Mouse (Mus musculus) heart, adult 11 months (tissue): ENCODE results near the gene Xcl1.

Experiments
- DNase-seq: peaks from one replicate; pipeline ENCODE4 v3.0.0; 2022

Xcl1 gene

DNA sequence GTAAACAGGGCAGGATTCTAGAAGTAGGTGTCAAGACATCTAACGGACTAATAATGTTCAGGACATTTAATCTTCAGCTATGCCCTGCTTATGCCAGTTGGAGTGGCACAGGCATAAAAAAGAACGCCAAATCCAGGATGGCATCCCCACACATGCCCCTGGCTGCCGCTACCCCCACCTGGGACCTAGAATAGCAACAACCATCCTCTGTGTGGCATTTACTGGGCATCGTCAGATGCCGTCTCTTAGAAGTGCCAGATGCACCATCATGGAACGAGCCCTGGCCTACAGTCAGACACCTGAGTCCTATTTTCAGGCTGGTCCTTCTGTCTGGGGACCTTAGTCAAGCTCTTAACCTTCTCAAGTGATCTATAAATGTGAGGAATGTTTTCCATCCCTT, 34.6 kb downstream of the Xcl1 start:
- peak; percentile 90 for DNase-seq

DNA sequence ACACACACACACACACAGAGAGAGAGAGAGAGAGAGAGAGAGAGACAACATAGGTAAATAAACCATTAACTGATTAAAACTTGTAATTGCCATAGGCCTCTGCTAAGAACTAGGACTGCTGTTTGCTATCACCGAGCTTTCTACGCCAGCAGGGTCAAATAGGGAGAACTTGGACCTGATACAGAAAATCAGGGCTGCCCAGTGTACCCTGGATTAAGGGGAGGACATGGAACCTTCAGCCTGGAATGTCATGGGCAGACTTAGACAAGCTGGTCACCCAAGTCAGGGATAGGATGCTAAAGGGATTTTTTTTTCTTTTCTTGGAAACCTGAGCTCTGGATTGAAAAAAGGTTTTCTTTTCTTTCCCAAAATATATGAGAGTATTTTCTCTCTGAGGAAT, 35.1 kb downstream of the Xcl1 start:
- DNase-seq: peak; percentile 96

DNA sequence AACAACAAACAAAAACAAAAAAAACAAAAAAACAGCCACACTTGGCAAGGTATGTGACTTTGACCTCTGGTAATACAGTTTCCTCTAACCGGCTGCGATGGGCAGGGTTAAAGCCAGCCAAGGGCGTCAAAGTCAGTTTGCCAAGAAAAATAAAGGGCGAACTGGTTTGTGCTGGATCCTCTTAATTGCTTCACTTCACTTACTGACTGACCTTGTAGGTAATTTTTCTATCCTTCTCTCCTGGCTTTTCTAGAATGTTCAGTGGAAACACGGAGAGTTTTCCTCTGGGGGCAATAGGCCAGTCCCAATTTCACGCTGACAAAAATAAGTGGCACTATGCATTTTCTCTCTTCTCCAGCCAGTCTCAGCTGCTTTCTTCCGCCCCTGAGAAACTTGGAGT, 35.8 kb downstream of the Xcl1 start:
- peak; percentile 94 for DNase-seq

DNA sequence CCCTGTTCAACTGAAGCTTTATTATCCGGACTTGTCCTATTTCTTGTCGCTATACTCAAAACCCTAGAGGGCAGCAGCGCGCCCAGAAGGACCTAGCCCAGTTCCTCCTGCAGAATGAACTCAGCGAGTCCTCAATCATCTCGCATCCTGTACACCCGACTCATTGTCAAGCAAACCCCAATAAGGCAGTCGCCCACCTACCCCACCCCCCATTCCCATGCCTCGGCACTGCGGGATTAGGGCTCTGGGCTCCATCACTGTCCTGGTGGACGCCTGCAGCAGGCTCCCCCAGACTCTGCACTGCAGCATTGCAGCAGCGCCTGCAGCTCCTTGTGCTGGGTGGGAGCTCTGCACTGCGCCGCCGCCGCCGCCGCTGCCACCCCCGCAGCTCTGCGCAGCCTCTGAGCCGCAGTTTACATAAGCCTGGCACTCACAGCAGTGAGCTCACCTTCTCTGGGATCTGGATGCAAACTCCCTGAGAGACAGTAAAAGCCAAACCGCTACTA, 36.4 kb downstream of the Xcl1 start:
- DNase-seq: peak; percentile 97

DNA sequence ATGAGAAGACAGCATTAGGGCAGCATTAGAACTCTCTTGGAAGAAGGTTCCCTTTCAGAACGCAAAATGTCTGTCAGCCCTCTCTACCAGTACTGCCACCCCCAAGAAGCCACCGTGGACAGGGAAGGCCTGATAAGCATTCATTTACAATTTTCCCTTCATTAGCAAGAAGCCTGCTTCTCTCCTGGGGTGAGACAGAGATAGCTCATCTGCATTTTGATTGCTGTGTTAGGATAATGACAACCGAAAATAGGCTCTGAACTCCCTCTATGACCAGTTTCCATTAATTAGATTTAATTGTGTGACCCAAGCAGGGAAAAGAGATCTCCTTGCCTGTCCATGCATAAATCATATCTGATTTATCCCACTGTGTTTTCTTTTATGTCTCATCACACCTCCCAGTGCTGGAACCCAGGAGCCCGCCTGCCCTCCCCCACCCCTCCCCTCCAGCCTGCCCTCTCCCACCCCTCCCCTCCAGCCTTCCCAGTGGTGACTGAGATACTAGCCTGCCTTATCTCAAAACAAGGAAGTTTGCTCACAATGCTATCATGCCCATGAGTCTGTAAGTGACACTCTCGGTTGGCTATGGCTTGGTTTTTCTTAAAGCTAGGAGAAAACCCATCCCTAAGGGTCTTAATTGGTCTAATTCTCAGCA, 38.0 kb downstream of the Xcl1 start:
- peak; percentile 49 for DNase-seq

DNA sequence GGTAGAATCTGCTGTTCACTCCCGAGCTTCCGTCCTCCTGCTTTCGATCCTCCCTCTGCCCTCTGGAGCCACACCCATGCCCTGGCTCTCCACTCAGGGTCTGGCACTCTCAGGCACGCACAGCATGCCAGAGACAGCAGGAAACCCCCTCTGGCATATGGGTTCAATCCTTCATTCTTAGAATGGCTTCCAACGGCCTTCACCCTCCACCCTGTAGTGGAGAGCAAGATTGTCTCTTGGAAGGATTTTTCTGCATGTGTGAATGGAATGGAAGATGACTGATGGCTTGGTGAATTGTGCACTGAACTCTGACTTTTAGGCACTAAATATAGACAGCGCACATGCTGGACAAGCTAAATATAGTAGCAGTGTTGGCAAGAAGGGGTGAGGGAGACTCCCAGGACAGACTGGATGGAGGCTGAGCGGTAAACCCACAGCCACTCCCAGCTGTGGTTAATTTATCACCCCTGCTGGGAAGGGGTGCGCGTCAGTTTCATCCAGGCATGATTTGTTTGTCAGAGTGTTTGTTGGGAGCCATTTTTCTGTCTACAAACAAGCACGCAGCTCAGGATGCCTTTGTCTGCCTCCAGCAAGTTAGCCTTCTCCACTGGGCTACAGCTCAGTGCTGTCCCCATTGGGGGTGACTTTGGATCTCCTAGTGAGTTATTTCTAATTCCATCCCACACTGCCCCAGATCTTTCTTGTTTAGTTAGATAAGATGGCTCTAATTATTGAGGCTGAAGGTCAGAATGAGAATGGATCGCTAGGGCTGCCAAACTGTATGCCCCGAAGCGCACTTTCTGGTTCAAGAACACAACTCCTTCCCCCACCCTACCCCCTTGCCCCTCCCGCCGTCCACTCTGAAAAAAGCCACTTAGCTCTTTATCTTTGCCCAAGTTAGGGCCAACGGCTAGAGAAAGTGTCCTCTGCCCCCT, 38.8 kb downstream of the Xcl1 start:
- DNase-seq: peak; percentile 96

DNA sequence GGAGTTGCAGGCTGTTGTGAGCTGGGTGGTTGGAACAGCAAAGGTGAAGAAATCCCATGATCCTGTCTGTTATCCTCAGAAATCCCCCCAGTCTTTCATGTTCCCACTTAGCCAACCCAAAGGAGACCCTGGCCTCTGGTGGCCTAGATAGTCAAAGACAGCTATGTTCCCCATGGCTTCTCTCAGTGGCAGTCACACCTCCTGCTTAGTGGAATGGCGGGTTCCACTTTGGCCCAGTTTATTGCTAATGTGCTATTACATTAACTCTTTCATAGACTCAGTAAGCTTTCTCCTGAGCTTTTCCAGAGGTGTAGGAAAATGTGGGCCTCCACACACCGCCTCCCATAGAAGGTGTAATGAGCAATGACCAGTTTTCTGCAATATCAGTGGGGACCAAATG, 39.5 kb downstream of the Xcl1 start:
- DNase-seq: peak; percentile 90

DNA sequence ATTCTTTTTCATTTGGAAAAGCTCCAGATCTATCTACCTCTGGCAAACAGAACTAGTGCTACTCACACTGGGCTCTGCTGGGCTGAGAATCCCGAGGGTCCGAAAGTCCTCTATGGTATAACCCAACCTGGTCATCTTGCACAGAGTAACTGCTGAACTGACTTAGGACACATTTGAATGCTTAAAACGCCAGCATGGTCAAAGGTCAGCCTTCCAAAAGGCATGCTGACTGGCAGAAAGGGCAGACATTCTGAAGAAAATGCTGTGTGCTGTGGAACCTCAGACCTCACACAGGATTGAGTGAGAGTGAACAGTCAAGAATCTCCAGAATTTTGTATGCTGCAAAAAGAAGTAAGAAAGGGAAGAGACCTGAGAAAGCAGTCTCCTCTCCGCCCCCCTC, 45.0 kb downstream of the Xcl1 start:
- DNase-seq: no peak

DNA sequence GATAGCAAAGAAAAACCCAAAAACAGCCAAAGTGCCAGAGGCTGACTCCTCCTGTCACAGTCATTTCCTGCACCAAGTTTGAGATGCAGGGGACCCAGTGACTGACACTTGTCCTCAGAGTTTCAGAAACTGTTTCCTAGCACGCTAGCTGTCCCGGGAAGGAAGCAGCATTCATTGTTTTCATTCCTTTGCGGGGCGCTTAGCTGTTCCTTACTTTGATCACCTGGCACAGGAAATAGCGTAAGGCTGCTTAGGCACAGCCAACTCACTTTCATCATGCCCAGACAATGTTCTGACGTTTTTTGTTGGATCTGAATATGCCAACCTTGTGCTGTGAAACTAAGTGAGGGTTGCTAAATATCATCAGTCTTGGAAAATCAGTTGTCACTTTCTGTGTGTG, 46.8 kb downstream of the Xcl1 start:
- no peak for DNase-seq

DNA sequence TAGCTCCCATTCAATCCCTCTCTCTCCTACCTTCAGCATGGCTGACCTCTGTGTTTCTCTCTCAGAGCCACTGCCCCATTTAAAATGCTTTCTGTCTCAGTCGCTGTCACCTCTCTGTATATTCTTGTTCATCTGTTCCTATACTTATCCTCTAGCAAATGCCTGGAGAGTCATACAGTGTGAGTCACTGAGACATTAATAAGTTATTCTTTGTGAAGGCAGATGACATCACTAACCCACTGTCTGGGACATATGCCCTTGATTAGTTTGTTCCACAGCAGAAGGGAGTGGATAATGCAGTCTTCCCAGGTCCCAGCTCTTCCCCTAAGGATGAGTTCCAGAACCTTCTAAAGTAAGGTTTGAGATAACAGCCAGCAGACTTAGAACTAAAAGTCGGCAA, 47.6 kb downstream of the Xcl1 start:
- no peak for DNase-seq

DNA sequence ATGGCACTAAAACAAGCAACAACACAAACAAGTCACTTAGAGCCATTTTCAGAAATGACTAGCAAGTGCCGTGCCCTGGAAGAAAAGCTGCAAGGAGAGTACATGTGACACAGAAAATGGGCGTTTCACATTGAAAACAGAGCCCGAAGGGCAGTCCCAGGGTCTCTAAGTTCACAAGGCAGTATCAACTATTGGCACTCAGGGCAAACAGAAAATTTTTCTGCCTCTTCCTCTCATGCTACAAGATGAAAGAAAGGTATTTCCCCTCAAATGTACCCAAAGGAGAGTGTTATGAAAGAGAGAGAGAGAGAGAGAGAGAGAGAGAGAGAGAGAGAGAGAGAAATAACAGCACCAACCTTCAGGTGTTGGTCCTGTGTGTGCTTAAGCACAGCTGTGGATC, 53.4 kb downstream of the Xcl1 start:
- no peak for DNase-seq
